Mouse (Mus musculus): ENCODE measurements around the gene Nfkbiz.
"Not testable (repeated sequence)": the region's sequence is repeated elsewhere in the genome, so short reads cannot be mapped to it uniquely, and the experiment has no call there.

The Nfkbiz gene

GRCm38 (mm10) chr16:55838510-55839474, at the start of gene Nfkbiz:
TSS of gene Nfkbiz (minus strand) at chr16:55838899.
- in situ Hi-C loops (cut with MseI, MboI): no loop called here

DNA sequence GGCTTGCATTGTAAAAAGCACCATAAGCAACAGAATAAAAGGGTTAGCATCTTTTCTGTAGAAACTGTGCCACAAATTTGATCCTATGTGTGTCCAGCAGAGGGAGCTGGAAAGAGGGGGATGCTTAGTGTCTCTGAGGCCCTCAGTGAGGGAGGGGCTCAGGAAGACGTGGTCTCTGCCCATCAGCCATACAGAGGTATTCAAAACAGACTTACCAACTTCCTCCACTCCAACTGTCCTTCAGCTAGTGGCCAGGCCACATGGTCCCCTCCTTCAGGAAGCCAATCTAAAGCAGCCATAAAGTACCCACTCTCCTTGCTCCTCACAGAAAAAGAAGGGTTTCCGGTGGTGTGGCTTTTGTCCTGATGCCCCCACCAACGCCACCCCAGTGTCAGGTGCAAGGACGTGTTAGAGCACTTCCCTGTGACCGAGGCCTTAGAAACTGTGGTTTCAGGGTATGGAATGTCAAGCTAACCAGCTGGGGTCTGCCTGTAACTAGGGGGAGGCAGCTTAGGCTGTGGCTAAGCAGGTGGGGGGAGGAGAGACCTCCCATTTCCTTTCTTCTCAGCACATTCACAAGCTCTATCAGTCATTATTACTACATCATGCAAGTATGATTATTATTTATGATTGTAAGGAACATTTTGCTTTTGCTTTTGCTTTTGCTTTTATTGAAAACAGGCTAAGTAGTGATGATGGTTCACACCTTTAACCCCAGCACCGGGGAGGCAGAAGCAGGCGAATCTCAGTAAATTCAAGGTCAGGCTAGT, 49.3 kb upstream of the Nfkbiz start:
- in situ Hi-C loops (cut with MseI, MboI): no loop called here

GRCm38 (mm10) chr16:55884246-55884645, 45.5 kb upstream of the Nfkbiz start:
- in situ Hi-C loops (cut with MseI, MboI): no loop called here

GRCm38 (mm10) chr16:55876025-55876424, 37.3 kb upstream of the Nfkbiz start:
- in situ Hi-C loops (cut with MseI, MboI): no loop called here

DNA sequence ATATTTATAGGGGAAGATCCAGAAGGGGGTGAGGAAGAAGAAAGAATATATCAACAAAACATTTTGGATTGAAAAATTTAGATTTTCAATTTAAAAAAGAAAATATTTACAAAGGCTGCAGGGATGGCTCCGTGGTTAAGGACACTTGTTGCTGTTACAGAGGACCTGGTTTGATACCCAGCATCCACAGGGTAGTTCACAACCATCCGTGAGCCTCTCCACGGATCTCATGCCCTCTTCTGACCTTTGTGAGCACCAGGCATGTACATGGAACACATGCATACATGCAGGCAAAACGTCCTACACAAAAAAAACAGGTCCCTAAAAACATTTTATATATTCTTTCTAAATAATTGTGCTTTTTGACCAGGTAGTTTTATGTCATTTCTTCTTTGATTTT, 25.1 kb upstream of the Nfkbiz start:
- in situ Hi-C loops (cut with MseI, MboI): loop anchor here in 1 of 2 experiments (25.0 kb wide), 1 partner anchor 352 kb away; no protein-coding TSS in a partner anchor

- in situ Hi-C loops (cut with MseI, MboI): loop anchor here in 1 of 2 experiments (25.0 kb wide), 1 partner anchor 351 kb away; no protein-coding TSS in a partner anchor
These were observed 24.6 kb upstream of the Nfkbiz start for GRCm38 (mm10) chr16:55863149-55863815.

DNA sequence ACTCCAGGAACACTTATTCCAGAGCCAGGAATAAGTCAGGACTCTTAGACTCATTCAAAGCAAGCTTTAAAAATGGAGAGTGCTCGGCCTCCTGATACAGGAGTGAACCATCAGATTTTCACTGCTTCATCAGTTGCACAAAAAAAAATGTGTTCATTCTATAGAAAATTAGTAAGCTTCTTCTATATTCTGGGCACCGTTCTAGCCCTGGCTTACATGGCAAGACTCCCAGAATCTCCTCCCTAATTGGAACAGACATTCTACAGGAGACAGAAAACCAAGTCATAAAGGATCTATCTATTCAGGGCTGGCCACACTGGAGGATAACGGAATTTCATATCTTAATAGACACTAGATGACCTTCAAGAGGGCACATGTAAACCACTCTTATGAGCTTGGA, 22.4 kb upstream of the Nfkbiz start:
- in situ Hi-C loops (cut with MseI, MboI): loop anchor here in 1 of 2 experiments (25.0 kb wide), 1 partner anchor 349 kb away; no protein-coding TSS in a partner anchor

GRCm38 (mm10) chr16:55859421-55859820, 20.7 kb upstream of the Nfkbiz start:
- in situ Hi-C loops (cut with MseI, MboI): loop anchor here (10.0 to 25.0 kb wide), 2 partner anchors 345 to 347 kb away; no protein-coding TSS in a partner anchor

- in situ Hi-C loops (cut with MseI, MboI): loop anchor here (10.0 to 25.0 kb wide), 2 partner anchors 344 to 346 kb away; no protein-coding TSS in a partner anchor
These were observed 19.8 kb upstream of the Nfkbiz start for GRCm38 (mm10) chr16:55858465-55858864.

GRCm38 (mm10) chr16:55852943-55853727, 14.4 kb upstream of the Nfkbiz start:
- in situ Hi-C loops (cut with MseI, MboI): loop anchor here (5.0 to 25.0 kb wide), 3 partner anchors 338 to 371 kb away; no protein-coding TSS in a partner anchor

GRCm38 (mm10) chr16:55852515-55852914, 13.8 kb upstream of the Nfkbiz start:
- in situ Hi-C loops (cut with MseI, MboI): loop anchor here (5.0 to 25.0 kb wide), 3 partner anchors 338 to 370 kb away; no protein-coding TSS in a partner anchor

DNA sequence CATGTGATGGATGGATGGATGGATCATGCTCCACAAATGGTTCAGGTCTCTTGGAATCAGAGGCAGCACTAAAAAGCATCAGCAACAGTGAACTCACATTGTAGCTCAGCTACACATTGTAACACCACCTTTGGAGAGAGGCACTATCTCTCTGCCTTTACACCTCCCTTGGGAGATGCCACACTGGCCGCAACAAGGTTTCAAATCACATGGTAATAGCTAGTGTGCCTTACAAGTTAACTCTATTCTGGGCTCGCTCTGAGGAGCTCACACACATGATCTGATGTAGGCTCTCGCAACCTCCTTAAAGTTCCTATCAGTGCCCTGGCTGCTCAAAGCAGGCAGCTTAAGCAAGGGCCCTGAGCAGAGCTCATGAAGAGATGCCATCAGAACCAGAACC, 11.8 kb upstream of the Nfkbiz start:
- in situ Hi-C loops (cut with MseI, MboI): loop anchor here (5.0 to 25.0 kb wide), 3 partner anchors 336 to 368 kb away; no protein-coding TSS in a partner anchor

DNA sequence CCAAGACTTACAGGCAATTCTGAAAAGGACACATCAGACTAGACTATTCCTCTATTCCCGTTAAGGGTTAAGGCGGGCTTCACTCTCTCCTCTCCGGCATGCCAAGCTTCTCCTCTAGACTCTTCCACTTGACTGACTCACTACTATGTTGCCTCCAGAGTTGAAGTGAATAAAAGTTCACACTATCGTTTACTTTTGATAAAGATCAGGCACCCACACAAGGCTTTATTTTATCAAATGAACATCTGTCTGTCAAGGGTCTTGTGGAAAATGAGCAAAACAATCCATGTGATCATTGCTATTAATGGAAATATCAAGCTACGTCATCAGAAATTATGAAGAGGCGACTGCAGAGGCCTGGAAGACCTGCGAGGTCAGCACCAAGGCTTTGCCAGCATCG, 9.0 kb upstream of the Nfkbiz start:
- in situ Hi-C loops (cut with MseI, MboI): no loop called here

GRCm38 (mm10) chr16:55844847-55845246, 6.1 kb upstream of the Nfkbiz start:
- in situ Hi-C loops (cut with MseI, MboI): no loop called here

GRCm38 (mm10) chr16:55843919-55844318, 5.2 kb upstream of the Nfkbiz start:
- in situ Hi-C loops (cut with MseI, MboI): no loop called here

DNA sequence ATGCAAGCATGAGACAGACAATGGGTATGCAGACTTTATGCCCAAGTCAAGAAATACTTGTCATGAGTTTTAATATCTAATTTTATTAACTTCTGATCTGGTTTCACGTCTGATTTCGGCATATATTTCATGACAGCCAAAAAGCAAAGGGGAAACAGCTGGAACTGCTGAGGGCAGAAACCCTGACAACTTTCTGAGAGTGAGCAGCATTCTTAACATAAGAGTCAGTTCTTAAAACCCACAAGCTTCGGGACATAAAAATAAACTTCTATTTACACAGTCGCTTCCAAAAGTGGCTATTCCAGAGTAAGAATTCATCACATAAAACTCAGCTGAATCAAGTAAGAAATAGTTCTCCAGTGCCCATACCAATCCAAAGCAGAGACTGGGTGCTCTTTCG, 4.4 kb upstream of the Nfkbiz start:
- in situ Hi-C loops (cut with MseI, MboI): no loop called here

GRCm38 (mm10) chr16:55841506-55841905, 2.8 kb upstream of the Nfkbiz start:
- in situ Hi-C loops (cut with MseI, MboI): no loop called here

GRCm38 (mm10) chr16:55838129-55838509, 580 bp downstream of the Nfkbiz start:
- in situ Hi-C loops (cut with MseI, MboI): no loop called here

GRCm38 (mm10) chr16:55837653-55838052, 1.0 kb downstream of the Nfkbiz start:
- in situ Hi-C loops (cut with MseI, MboI): not testable (repeated sequence)

- in situ Hi-C loops (cut with MseI, MboI): no loop called here
These were observed 1.5 kb downstream of the Nfkbiz start for GRCm38 (mm10) chr16:55837168-55837567.

Data from mouse trophoblast stem cell (cell line).